Mouse (Mus musculus) monocyte, adult 2 months (primary cell): ENCODE measurements around the gene Srsf7.
"Not testable (repeated sequence)": the region's sequence is repeated elsewhere in the genome, so short reads cannot be mapped to it uniquely, and the experiment has no call there.

Source experiments
- DNase-seq, 2 experiments: peaks; one replicate each; pipeline ENCODE4 v3.0.0; 2022; ENCODE audit warnings: low spot score in 2 of 2, low read depth in 1 of 2

Gene Srsf7

GRCm38 (mm10) chr17:80206671-80207581, at the start of gene Srsf7, which contains the start of gene Ttc39d:
TSS of gene Srsf7 (minus strand) at chr17:80207307.
TSS of gene Ttc39d (plus strand) at chr17:80207460.
- DNase-seq = peak; percentile 96 to 98

- no peak for DNase-seq
These were observed 48.1 kb upstream of the Srsf7 start for GRCm38 (mm10) chr17:80255208-80255607.

- no peak for DNase-seq
These were observed 47.3 kb upstream of the Srsf7 start for GRCm38 (mm10) chr17:80254421-80254820.

- DNase-seq = no peak
These were observed 45.8 kb upstream of the Srsf7 start for GRCm38 (mm10) chr17:80252757-80253525.

GRCm38 (mm10) chr17:80243116-80243515, 36.0 kb upstream of the Srsf7 start:
- no peak for DNase-seq

GRCm38 (mm10) chr17:80241594-80241993, 34.5 kb upstream of the Srsf7 start:
- DNase-seq = no peak

GRCm38 (mm10) chr17:80237475-80237874, 30.4 kb upstream of the Srsf7 start:
- DNase-seq = no peak

- DNase-seq = no peak
These were observed 29.7 kb upstream of the Srsf7 start for GRCm38 (mm10) chr17:80236805-80237204.

- no peak for DNase-seq
These were observed 28.4 kb upstream of the Srsf7 start for GRCm38 (mm10) chr17:80235477-80235876.

- no peak for DNase-seq
These were observed 27.3 kb upstream of the Srsf7 start for GRCm38 (mm10) chr17:80234376-80234775.

- no peak for DNase-seq
These were observed 26.7 kb upstream of the Srsf7 start for GRCm38 (mm10) chr17:80233844-80234243.

GRCm38 (mm10) chr17:80229396-80229795, 22.3 kb upstream of the Srsf7 start:
- DNase-seq = no peak

GRCm38 (mm10) chr17:80225142-80225541, 18.0 kb upstream of the Srsf7 start:
- DNase-seq = not testable (repeated sequence)

- DNase-seq = peak; percentile 44 to 46
These were observed 17.4 kb upstream of the Srsf7 start, which contains the start of gene Gemin6 for GRCm38 (mm10) chr17:80224326-80225116. TSS of gene Gemin6 (plus strand) at chr17:80224441.

GRCm38 (mm10) chr17:80223829-80224228, 16.7 kb upstream of the Srsf7 start:
- no peak for DNase-seq

- DNase-seq = no peak
These were observed 15.0 kb upstream of the Srsf7 start for GRCm38 (mm10) chr17:80221890-80222628.

GRCm38 (mm10) chr17:80221202-80221601, 14.1 kb upstream of the Srsf7 start:
- DNase-seq = no peak

GRCm38 (mm10) chr17:80220131-80220530, 13.0 kb upstream of the Srsf7 start:
- DNase-seq = no peak

- DNase-seq = not testable (repeated sequence)
These were observed 6.9 kb upstream of the Srsf7 start for GRCm38 (mm10) chr17:80213998-80214397.

- no peak for DNase-seq
These were observed 821 bp downstream of the Srsf7 start for GRCm38 (mm10) chr17:80206301-80206670.
